Mouse (Mus musculus): ENCODE results near the gene Rph3a. TPM values are rescaled to one million over a fixed set of nuclear protein-coding genes. Genes with fewer than 3 reads are reported as not detected.

The Rph3a gene
- total and polyA plus RNA-seq, 2 experiments: not detected

DNA sequence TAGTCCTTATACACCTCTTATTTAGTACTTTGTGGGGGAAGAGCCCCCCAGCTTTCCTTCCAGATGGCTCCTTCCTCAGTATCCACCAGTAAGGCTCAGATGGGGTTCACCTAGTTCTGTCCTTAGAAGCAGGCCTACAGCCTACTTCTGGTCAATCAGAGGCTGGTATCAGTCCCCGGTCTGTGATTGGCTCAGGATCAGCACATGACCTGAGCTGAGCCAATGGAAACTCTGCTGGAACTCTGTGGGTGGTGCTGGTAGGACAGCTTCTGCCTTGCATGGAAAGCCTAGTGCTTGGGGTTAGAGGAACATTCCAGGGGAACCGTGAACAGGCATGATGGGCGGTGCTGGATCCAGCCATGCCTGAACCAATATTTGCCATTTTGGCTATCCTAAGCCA lies 21.5 kb downstream of the Rph3a start:
- Histone ChIP-seq H3K36me3 (ENCODE audit: control insufficient read depth, insufficient read depth, low read length) (no peaks in the 10 kb centered on the region), H3K9ac (ENCODE audit: low read depth, low read length) (no peak overlapping the region), H3K4me3 (ENCODE audit: insufficient read depth, low read depth, low read length) (no peak overlapping the region), H3K27ac (replicated peaks; ENCODE audit: insufficient read depth, low read depth, low read length) (no peak overlapping the region), H3K4me1 (ENCODE audit: control insufficient read depth, insufficient read depth, low read length) (no peaks in the 10 kb centered on the region), H3K79me2 (ENCODE audit: control insufficient read depth, insufficient read depth, low read length) (no peaks in the 10 kb centered on the region), H3K27me3 (ENCODE audit: control insufficient read depth, insufficient read depth, low read length) (no peaks in the 10 kb centered on the region)
- TF ChIP-seq CTCF (IDR thresholded peaks at IDR 0.05; ENCODE audit: low read depth, low read length) (no peak), POLR2A (IDR thresholded peaks at IDR 0.05; ENCODE audit: extremely low read depth, insufficient read depth, low read length) (no peak)
- 83% methylated on average over 3 of the region's 3 CpGs for WGBS
- no peak for DNase-seq (ENCODE audit: extremely low read depth, low read depth, low spot score)

DNA sequence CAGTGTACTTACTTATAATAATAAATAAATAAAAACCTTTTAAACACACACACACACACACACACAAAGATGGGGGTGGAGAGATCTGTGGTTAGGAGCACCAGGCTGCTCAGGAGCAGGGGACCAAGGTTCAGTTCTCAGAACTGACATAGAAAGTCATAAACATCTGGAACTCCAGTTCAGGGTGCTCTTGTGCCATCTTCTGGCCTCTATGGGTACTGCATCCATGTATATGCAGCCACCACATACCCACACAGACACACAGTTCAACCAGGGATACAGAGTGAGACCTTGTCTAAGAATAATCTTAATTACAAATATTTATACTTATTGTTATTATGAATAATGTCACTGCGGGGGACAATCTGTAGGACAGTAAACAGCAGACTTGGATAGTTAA lies 26.9 kb downstream of the Rph3a start:
- TF ChIP-seq POLR2A (IDR thresholded peaks at IDR 0.05; ENCODE audit: extremely low read depth, insufficient read depth, low read length) (no peak), CTCF (IDR thresholded peaks at IDR 0.05; ENCODE audit: low read depth, low read length) (no peak)
- Histone ChIP-seq H3K4me1 (ENCODE audit: control insufficient read depth, insufficient read depth, low read length) (no peaks in the 10 kb centered on the region), H3K79me2 (ENCODE audit: control insufficient read depth, insufficient read depth, low read length) (no peaks in the 10 kb centered on the region), H3K4me3 (ENCODE audit: insufficient read depth, low read depth, low read length) (no peak overlapping the region), H3K27me3 (ENCODE audit: control insufficient read depth, insufficient read depth, low read length) (no peaks in the 10 kb centered on the region), H3K27ac (replicated peaks; ENCODE audit: insufficient read depth, low read depth, low read length) (no peak overlapping the region), H3K9ac (ENCODE audit: low read depth, low read length) (no peak overlapping the region), H3K36me3 (ENCODE audit: control insufficient read depth, insufficient read depth, low read length) (no peaks in the 10 kb centered on the region)
- WGBS: 79% methylated on average over 1 of the region's 1 CpGs
- DNase-seq (ENCODE audit: extremely low read depth, low read depth, low spot score): no peak

DNA sequence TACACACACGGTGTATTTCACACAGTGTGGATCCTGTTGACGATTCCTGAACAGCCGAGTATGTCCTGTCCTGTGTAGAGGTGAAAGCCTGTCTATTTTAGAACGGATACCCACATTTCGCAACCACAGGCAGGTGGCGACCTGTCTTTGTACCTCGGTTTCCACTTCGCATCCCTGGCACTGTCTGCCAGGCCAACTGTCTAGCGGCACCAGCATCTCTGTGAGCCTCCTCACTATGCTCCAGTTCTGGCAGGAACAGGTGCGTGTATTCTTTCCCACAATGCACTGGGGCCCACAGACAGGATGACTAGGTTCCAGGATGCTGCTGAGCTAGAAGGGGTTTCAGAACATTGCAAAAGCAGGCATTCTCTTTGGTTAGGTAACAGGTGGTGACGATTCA lies 28.7 kb downstream of the Rph3a start:
- Histone ChIP-seq H3K27me3 (ENCODE audit: control insufficient read depth, insufficient read depth, low read length) (no peaks in the 10 kb centered on the region), H3K27ac (replicated peaks; ENCODE audit: insufficient read depth, low read depth, low read length) (no peak overlapping the region), H3K9ac (ENCODE audit: low read depth, low read length) (no peak overlapping the region), H3K79me2 (ENCODE audit: control insufficient read depth, insufficient read depth, low read length) (no peaks in the 10 kb centered on the region), H3K4me3 (ENCODE audit: insufficient read depth, low read depth, low read length) (no peak overlapping the region), H3K4me1 (ENCODE audit: control insufficient read depth, insufficient read depth, low read length) (no peaks in the 10 kb centered on the region), H3K36me3 (ENCODE audit: control insufficient read depth, insufficient read depth, low read length) (no peaks in the 10 kb centered on the region)
- 90% methylated on average over 11 of the region's 11 CpGs for WGBS
- no peak for TF ChIP-seq POLR2A (IDR thresholded peaks at IDR 0.05; ENCODE audit: extremely low read depth, insufficient read depth, low read length)
- no peak for TF ChIP-seq CTCF (IDR thresholded peaks at IDR 0.05; ENCODE audit: low read depth, low read length)
- DNase-seq (ENCODE audit: extremely low read depth, low read depth, low spot score): no peak

DNA sequence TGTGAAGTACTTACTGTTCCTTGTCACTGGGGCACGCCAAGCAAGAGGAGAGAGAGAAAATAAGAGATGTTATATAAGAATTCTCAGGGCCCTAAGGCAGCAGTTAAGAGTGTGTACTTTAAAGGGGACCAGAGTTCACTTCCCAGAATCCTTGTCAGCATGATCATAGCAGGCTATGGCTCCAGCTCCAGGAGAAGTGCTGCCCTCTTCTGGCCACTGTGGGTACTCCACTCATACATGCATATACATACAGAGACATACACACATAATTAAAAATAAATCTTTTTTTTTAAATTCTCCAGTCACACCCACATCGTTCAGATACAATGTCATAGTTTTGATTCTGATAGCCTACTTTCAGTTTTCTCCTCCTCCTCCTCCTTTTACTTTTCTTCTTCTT lies 29.8 kb downstream of the Rph3a start:
- no peak for DNase-seq (ENCODE audit: extremely low read depth, low read depth, low spot score)
- no peaks in the 10 kb centered on the region for H3K4me1 ChIP-seq (ENCODE audit: control insufficient read depth, insufficient read depth, low read length)
- H3K9ac ChIP-seq (ENCODE audit: low read depth, low read length): no peak overlapping the region
- H3K4me3 ChIP-seq (ENCODE audit: insufficient read depth, low read depth, low read length): no peak overlapping the region
- no peak overlapping the region for H3K27ac ChIP-seq (replicated peaks; ENCODE audit: insufficient read depth, low read depth, low read length)
- H3K36me3 ChIP-seq (ENCODE audit: control insufficient read depth, insufficient read depth, low read length): no peaks in the 10 kb centered on the region
- no peaks in the 10 kb centered on the region for H3K27me3 ChIP-seq (ENCODE audit: control insufficient read depth, insufficient read depth, low read length)
- TF ChIP-seq POLR2A (IDR thresholded peaks at IDR 0.05; ENCODE audit: extremely low read depth, insufficient read depth, low read length): no peak
- TF ChIP-seq CTCF (IDR thresholded peaks at IDR 0.05; ENCODE audit: low read depth, low read length): no peak
- H3K79me2 ChIP-seq (ENCODE audit: control insufficient read depth, insufficient read depth, low read length): no peaks in the 10 kb centered on the region
- whole genome bisulfite sequencing: 92% methylated on average over 2 of the region's 2 CpGs

DNA sequence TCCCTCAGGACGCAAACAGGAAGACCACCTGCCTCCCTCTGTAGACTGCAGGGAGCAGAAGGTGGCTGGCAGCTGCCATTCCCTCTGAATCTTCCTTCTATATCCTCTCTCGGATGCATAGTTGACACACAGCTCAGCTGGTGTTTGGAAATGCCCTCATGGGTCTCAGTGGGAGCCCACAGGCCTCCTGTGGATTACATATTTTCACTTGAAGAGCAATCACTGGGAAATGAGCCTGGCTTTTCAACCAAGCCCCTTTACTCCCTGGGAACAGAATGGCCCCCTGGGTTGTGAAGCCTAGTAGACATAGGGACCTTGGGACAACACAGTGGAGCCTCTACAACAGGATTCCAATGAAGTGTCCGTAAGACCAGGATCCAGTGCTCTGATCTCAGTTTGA lies 33.8 kb downstream of the Rph3a start:
- Histone ChIP-seq H3K4me3 (ENCODE audit: insufficient read depth, low read depth, low read length) (no peak overlapping the region), H3K27ac (replicated peaks; ENCODE audit: insufficient read depth, low read depth, low read length) (no peak overlapping the region), H3K4me1 (ENCODE audit: control insufficient read depth, insufficient read depth, low read length) (no peaks in the 10 kb centered on the region), H3K79me2 (ENCODE audit: control insufficient read depth, insufficient read depth, low read length) (no peaks in the 10 kb centered on the region), H3K27me3 (ENCODE audit: control insufficient read depth, insufficient read depth, low read length) (no peaks in the 10 kb centered on the region; the same call in 1 of the 2 replicates), H3K36me3 (ENCODE audit: control insufficient read depth, insufficient read depth, low read length) (no peaks in the 10 kb centered on the region), H3K9ac (ENCODE audit: low read depth, low read length) (no peak overlapping the region)
- TF ChIP-seq POLR2A (IDR thresholded peaks at IDR 0.05; ENCODE audit: extremely low read depth, insufficient read depth, low read length) (no peak), CTCF (IDR thresholded peaks at IDR 0.05; ENCODE audit: low read depth, low read length) (no peak)
- 53% methylated on average over 3 of the region's 3 CpGs for WGBS
- no peak for DNase-seq (ENCODE audit: extremely low read depth, low read depth, low spot score)

DNA sequence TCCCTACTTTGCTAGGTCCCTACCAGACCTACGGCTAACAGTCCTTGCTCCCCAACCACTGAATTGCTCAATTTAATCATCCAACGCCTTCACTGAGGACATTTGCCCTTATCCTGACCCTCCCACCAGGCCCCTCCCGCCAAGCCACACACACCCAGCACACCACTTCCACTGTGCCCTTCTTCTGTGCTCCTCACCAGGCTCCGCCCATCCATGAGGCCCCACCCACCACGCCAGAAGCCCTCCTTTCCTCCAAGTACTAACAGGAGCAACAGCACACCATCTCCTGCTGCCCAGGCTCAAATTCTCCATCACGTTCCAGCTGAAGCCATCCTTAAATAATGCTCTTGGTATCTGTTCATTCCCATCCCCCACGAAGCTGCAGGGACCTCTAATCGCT lies 35.4 kb downstream of the Rph3a start:
- no peaks in the 10 kb centered on the region for H3K4me1 ChIP-seq (ENCODE audit: control insufficient read depth, insufficient read depth, low read length)
- no peak overlapping the region for H3K4me3 ChIP-seq (ENCODE audit: insufficient read depth, low read depth, low read length)
- no peak overlapping the region for H3K27ac ChIP-seq (replicated peaks; ENCODE audit: insufficient read depth, low read depth, low read length)
- no peaks in the 10 kb centered on the region; the same call in 1 of the 2 replicates for H3K27me3 ChIP-seq (ENCODE audit: control insufficient read depth, insufficient read depth, low read length)
- TF ChIP-seq POLR2A (IDR thresholded peaks at IDR 0.05; ENCODE audit: extremely low read depth, insufficient read depth, low read length) (no peak), CTCF (IDR thresholded peaks at IDR 0.05; ENCODE audit: low read depth, low read length) (no peak)
- WGBS: 45% methylated on average over 8 of the region's 8 CpGs
- no peak overlapping the region for H3K9ac ChIP-seq (ENCODE audit: low read depth, low read length)
- no peaks in the 10 kb centered on the region for H3K36me3 ChIP-seq (ENCODE audit: control insufficient read depth, insufficient read depth, low read length)
- no peak for DNase-seq (ENCODE audit: extremely low read depth, low read depth, low spot score)
- H3K79me2 ChIP-seq (ENCODE audit: control insufficient read depth, insufficient read depth, low read length): no peaks in the 10 kb centered on the region

Measured in liver, adult 2 months (tissue).